Mouse (Mus musculus) MEL (cell line): ENCODE measurements around the gene Dyx1c1.
A peak's percentile ranks its signal among the peaks of the same experiment; 100 is the strongest.

Experiments
- CTCF ChIP-seq, 3 experiments: IDR thresholded peaks in 2 of 3; conservative IDR thresholded peaks in 1 of 3; 2 replicates each; pipeline ENCODE4 v1.5.1; 2011 to 2012; ENCODE audit warnings: low read length in 3 of 3, low read depth in 2 of 3, mild to moderate bottlenecking in 2 of 3, improper control_type of control experiment in 1 of 3, inconsistent platforms in 1 of 3, mixed read lengths in 1 of 3, moderate library complexity in 1 of 3; ENCODE audit not compliant: control insufficient read depth in 1 of 3, insufficient read depth in 1 of 3, poor library complexity in 1 of 3, severe bottlenecking in 1 of 3
- EP300 ChIP-seq, 2 experiments: IDR thresholded peaks; 2 replicates each; pipeline ENCODE4 v1.6.1; 2011; ENCODE audit warnings: improper control_type of control experiment in 2 of 2, low read length in 2 of 2, low read depth in 1 of 2, mild to moderate bottlenecking in 1 of 2
- HCFC1 ChIP-seq: IDR thresholded peaks from 2 replicates; pipeline ENCODE4 v1.6.1; 2012; ENCODE audit warnings: low read depth, mild to moderate bottlenecking, inconsistent platforms, low read length, improper control_type of control experiment, moderate library complexity
- POLR2A ChIP-seq, 2 experiments: IDR thresholded peaks; 2 replicates each; pipeline ENCODE4 v1.6.1; 2011 to 2012; ENCODE audit warnings: low read length in 2 of 2, mild to moderate bottlenecking in 2 of 2, control low read depth in 1 of 2, improper control_type of control experiment in 1 of 2, low read depth in 1 of 2, moderate library complexity in 1 of 2; ENCODE audit not compliant: control insufficient read depth in 1 of 2, insufficient read depth in 1 of 2, poor library complexity in 1 of 2
- RAD21 ChIP-seq: IDR thresholded peaks from 2 replicates; pipeline ENCODE4 v1.6.1; 2011; ENCODE audit warnings: mild to moderate bottlenecking, low read depth, low read length, improper control_type of control experiment
- RCOR1 ChIP-seq: IDR thresholded peaks from 2 replicates; pipeline ENCODE4 v1.6.1; 2012; ENCODE audit warnings: low read depth, mild to moderate bottlenecking, inconsistent platforms, low read length, improper control_type of control experiment
- SIN3A ChIP-seq: IDR thresholded peaks from 2 replicates; pipeline ENCODE4 v1.6.1; 2012; ENCODE audit warnings: low read length, improper control_type of control experiment, inconsistent platforms
- UBTF ChIP-seq: IDR thresholded peaks from 2 replicates; pipeline ENCODE4 v1.6.1; 2012; ENCODE audit warnings: low read depth, mild to moderate bottlenecking, inconsistent platforms, low read length, improper control_type of control experiment, moderate library complexity, borderline replicate concordance; ENCODE audit not compliant: insufficient read depth

DNA sequence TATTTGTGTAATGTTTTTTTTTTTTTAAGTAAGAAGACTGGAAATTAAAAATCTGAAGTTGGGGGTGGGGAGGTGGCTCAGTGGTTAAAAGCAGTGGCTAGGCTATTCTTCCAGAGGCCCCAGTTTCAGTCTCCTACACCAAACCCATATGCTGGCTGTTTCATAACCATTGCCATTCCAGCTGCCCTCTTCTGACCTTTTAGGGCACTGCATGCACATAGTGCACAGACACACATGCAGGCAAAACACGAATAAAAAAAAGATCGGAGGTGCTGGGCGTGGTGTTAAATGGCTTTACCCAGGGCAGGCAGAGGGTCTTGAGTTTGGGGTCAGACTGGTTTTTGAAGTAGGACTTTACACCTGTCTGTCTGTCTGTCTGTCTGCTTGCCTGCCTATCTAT, 47.6 kb downstream of the Dyx1c1 start:
- TF ChIP-seq POLR2A (IDR thresholded peaks at IDR 0.05; ENCODE audit: control insufficient read depth in 1 of 2, insufficient read depth in 1 of 2, low read depth in 1 of 2, low read length in 2 of 2, poor library complexity in 1 of 2), result no peak
- TF ChIP-seq HCFC1, result no peak
- peak in 1 of 3 experiments; percentile 29; a peak in 3 of 6 replicates for TF ChIP-seq CTCF (IDR thresholded peaks at IDR 0.05 in 2 of 3, conservative IDR thresholded peaks at IDR 0.05 in 1 of 3; ENCODE audit: control insufficient read depth in 1 of 3, insufficient read depth in 1 of 3, low read depth in 2 of 3, low read length in 3 of 3, poor library complexity in 1 of 3, severe bottlenecking in 1 of 3)
- no peak for TF ChIP-seq EP300 (IDR thresholded peaks at IDR 0.05; ENCODE audit: low read depth in 1 of 2, low read length in 2 of 2)
- TF ChIP-seq RCOR1, result no peak
- no peak for TF ChIP-seq RAD21
- TF ChIP-seq SIN3A, result no peak
- TF ChIP-seq UBTF, result no peak
